Mouse (Mus musculus) olfactory bulb, adult 2 months (tissue): Measurements from ENCODE around the gene St6galnac4.

Source experiments
- CTCF ChIP-seq: fragments of 200-500 bp; IDR thresholded peaks from 2 replicates; pipeline ENCODE4 v1.5.1; 2012; ENCODE audit warnings: low read depth, mild to moderate bottlenecking, low read length, moderate library complexity; ENCODE audit not compliant: insufficient read depth
- POLR2A ChIP-seq: fragments of 200-500 bp; IDR thresholded peaks from 2 replicates; pipeline ENCODE4 v1.6.1; 2012; ENCODE audit warnings: mild to moderate bottlenecking, low read depth, low read length, moderate library complexity; ENCODE audit not compliant: insufficient read depth

GRCm38 (mm10) chr2:32608141-32608777, 21.4 kb downstream of the St6galnac4 start:
- TF ChIP-seq CTCF (no peak), POLR2A (no peak)
